8 mouse cellular contexts compared by ENCODE assay signal in the genomic region with DNA sequence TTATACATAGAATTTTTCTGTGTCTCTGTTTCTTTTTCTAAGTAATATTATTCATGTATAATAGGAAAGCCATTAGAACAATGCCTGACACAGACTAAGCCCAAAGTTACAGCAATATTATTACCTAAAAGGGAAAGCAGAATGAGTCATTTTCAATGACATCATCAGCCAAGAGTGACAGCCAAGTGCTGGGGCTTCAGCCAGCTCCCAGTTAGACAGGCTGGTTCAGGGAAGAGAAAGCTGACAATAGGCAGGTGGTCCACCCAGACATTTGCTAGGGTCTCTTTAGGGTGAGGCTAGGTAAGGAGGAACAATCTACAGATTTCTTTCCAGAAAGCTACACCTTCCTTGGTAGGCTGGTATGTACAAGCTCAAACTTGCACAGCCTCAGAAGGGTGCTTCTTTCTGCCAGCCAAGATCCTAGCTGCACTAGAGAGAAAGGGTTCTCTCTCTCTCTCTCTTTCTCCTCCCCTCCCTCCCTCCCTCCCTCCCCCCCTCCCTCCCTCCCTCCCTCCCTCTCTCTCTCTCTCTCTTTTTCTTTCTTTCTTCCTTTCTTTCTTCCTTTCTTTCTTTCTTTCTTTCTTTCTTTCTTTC. TPM values are rescaled to one million over a fixed set of nuclear protein-coding genes. Genes with fewer than 3 reads are reported as not detected.
DNase-seq lines count a peak whose midpoint lies in the region; ATAC-seq and TF ChIP-seq lines count a peak whose summit lies in the region.

No protein-coding gene starts in this region.

- H3K27me3 ChIP-seq in MEL (ENCODE audit: control insufficient read depth in 1 of 2, insufficient read depth in 2 of 2, low read length in 2 of 2), result no peaks in the 10 kb centered on the region
- H3K27me3 ChIP-seq in hindbrain, embryonic 11.5 days (ENCODE audit: control insufficient read depth, insufficient read depth, low read length), result no peaks in the 10 kb centered on the region

- H3K9me3 ChIP-seq in MEL (replicated peaks; ENCODE audit: insufficient read depth, low read length), result no peaks in the 10 kb centered on the region
- H3K9me3 ChIP-seq in hindbrain, embryonic 11.5 days (ENCODE audit: control insufficient read depth, low read length), result no peaks in the 10 kb centered on the region

- TF ChIP-seq RAD21 in MEL (IDR thresholded peaks at IDR 0.05; ENCODE audit: low read depth, low read length), result no peak

- no peak for TF ChIP-seq POLR2A in MEL (IDR thresholded peaks at IDR 0.05; ENCODE audit: control insufficient read depth in 1 of 2, insufficient read depth in 1 of 2, low read depth in 1 of 2, low read length in 2 of 2, poor library complexity in 1 of 2)

- DNase-seq in 3134 (ENCODE audit: extremely low read depth, insufficient read length, low spot score) (peak; percentile 36), MEL (ENCODE audit: low read depth, low spot score) (no peak)
- DNase-seq in cerebellum, postnatal 25 days, result peak; percentile 60 to 69
- DNase-seq in heart, postnatal 10 days, result peak; percentile 80 to 82
- DNase-seq in hindbrain, embryonic 11.5 days (ENCODE audit: low spot score), result no peak
- DNase-seq in retina, postnatal 1 day, result no peak
- no peak for DNase-seq in spleen, adult 18-20 months

- no peak overlapping the region for H3K9ac ChIP-seq in MEL (ENCODE audit: control insufficient read depth, low read depth, low read length, poor library complexity, severe bottlenecking)
- no peak overlapping the region for H3K9ac ChIP-seq in hindbrain, embryonic 11.5 days (ENCODE audit: low read depth, low read length)

- TF ChIP-seq EP300 in MEL (IDR thresholded peaks at IDR 0.05; ENCODE audit: low read depth in 1 of 2, low read length in 2 of 2), result no peak

- intact Hi-C loops in heart, postnatal 10 days (cut with DNase I), result no loop called here

- no peaks in the 10 kb centered on the region; a peak in 1 of 4 replicates for H3K4me1 ChIP-seq in MEL (ENCODE audit: control insufficient read depth in 1 of 2, insufficient read depth in 2 of 2, low read length in 2 of 2)
- no peaks in the 10 kb centered on the region for H3K4me1 ChIP-seq in hindbrain, embryonic 11.5 days (replicated peaks; ENCODE audit: control insufficient read depth, insufficient read depth, low read length)

- no peak for TF ChIP-seq CTCF in MEL (IDR thresholded peaks at IDR 0.05 in 2 of 3, conservative IDR thresholded peaks at IDR 0.05 in 1 of 3; ENCODE audit: control insufficient read depth in 1 of 3, insufficient read depth in 1 of 3, low read depth in 2 of 3, low read length in 3 of 3, poor library complexity in 1 of 3, severe bottlenecking in 1 of 3)

- H3K4me2 ChIP-seq in hindbrain, embryonic 11.5 days (replicated peaks; ENCODE audit: low read depth, low read length), result no peak overlapping the region

- H3K79me2 ChIP-seq in MEL (ENCODE audit: control insufficient read depth, insufficient read depth, low read length, poor library complexity), result no peaks in the 10 kb centered on the region

- ATAC-seq in hindbrain, embryonic 11.5 days (ENCODE audit: low FRiP score), result no peak
- no peak for ATAC-seq in megakaryocyte, adult 5-6 weeks (ENCODE audit: poor library complexity, severe bottlenecking)

- H3K36me3 ChIP-seq in MEL (ENCODE audit: control insufficient read depth in 1 of 2, insufficient read depth in 2 of 2, low read length in 2 of 2), result no peaks in the 10 kb centered on the region
- no peaks in the 10 kb centered on the region for H3K36me3 ChIP-seq in hindbrain, embryonic 11.5 days (ENCODE audit: control insufficient read depth, insufficient read depth, low read length)

- H3K27ac ChIP-seq in MEL (ENCODE audit: control insufficient read depth, low read depth, low read length), result no peak overlapping the region
- H3K27ac ChIP-seq in hindbrain, embryonic 11.5 days (ENCODE audit: low read depth, low read length), result no peak overlapping the region

- H3K4me3 ChIP-seq in MEL (ENCODE audit: control insufficient read depth in 1 of 2, insufficient read depth in 1 of 2, low read depth in 2 of 2, low read length in 2 of 2), result no peak overlapping the region
- H3K4me3 ChIP-seq in hindbrain, embryonic 11.5 days (ENCODE audit: low read depth, low read length), result no peak overlapping the region

TF ChIP-seq in MEL, 35 proteins besides CTCF, POLR2A, EP300 and RAD21:
- TF ChIP-seq ZKSCAN1 (IDR thresholded peaks at IDR 0.05; ENCODE audit: low read depth, low read length) (no peak), ETS1 (IDR thresholded peaks at IDR 0.05; ENCODE audit: low read depth, low read length) (0 out of 2 replicates have a peak, but pooled peaks have one; percentile 14), MAFK (IDR thresholded peaks at IDR 0.05; ENCODE audit: borderline replicate concordance, low read depth, low read length) (no peak), GABPA (IDR thresholded peaks at IDR 0.05; ENCODE audit: low read depth, low read length) (no peak)

RNA-seq across cellular contexts. Expression of gene Otud1, which starts 45.6 kb away (rescaled TPM):
- 0.27 and 0.29 TPM in 2 replicates for total RNA-seq in MEL (2012; rRNA removed)
- polyA plus RNA-seq in MEL (2012; ENCODE audit: insufficient read depth in 1 of 2, insufficient read length in 2 of 2, low read depth in 1 of 2, low replicate concordance in 2 of 2, missing spikeins in 1 of 2), result under 1 TPM in 1 of 2 experiments, not detected in 1; 0.45 TPM
- 10 to 100 TPM; 18.9 to 20.1 TPM for total RNA-seq in heart, postnatal 10 days (2021)
- 1.3 and 1.4 TPM in 2 replicates for polyA plus RNA-seq in hindbrain, embryonic 11.5 days (2014; fragmentation: Nextera tagmentation; extraction: Ambion mirVana)
- 5.3 and 6.6 TPM in 2 replicates for total RNA-seq in megakaryocyte, adult 5-6 weeks (2015)
- total RNA-seq in megakaryocyte, adult 5-6 weeks (2017), result 6.0 and 6.4 TPM in 2 replicates

Comparison
In these comparisons a context has a peak if more than half of its experiments do, and no peak if none do; other contexts are left out.
1. DNase-seq: peak in 3134 (single experiment), cerebellum, postnatal 25 days (2 of 2) and heart, postnatal 10 days (2 of 2); none in MEL (single experiment), hindbrain, embryonic 11.5 days (single experiment), retina, postnatal 1 day (single experiment) and spleen, adult 18-20 months (0 of 2).